Mouse (Mus musculus): ENCODE measurements around the gene Prox2. TPM values are rescaled to one million over a fixed set of nuclear protein-coding genes. Genes with fewer than 3 reads are reported as not detected.

The Prox2 gene
- polyA plus RNA-seq, 1 experiment: 38.3 TPM

DNA sequence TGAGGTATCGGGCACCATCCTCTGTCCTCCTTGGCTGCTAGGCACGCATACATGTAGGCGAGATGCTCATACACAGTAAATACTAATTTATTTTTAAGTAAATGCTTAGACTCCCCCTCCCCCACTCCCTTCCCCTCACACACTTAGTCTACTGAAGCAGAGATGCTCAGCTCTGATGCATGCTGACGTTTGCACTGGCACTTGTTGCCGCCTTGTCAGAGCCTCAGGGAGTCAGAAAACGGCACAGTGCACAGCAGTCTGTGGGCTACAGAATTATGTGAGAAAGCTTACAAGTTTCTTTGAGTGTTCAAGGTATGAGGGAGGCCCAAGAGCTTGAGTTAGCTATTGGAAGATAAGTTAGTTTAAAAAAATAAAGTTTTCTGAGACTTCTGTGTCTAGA, 20.8 kb upstream of the Prox2 start:
- Histone ChIP-seq H3K36me3 (ENCODE audit: control insufficient read depth, insufficient read depth, low read length) (peaks cover 6% of the 10 kb centered on the region), H3K4me3 (ENCODE audit: control insufficient read depth, low read depth, low read length) (no peak overlapping the region), H3K27me3 (ENCODE audit: control insufficient read depth, insufficient read depth, low read length) (no peaks in the 10 kb centered on the region), H3K4me1 (ENCODE audit: control insufficient read depth, insufficient read depth, low read length) (no peaks in the 10 kb centered on the region), H3K27ac (ENCODE audit: control insufficient read depth, insufficient read depth, low read depth, low read length) (no peak overlapping the region)
- TF ChIP-seq POLR2A (IDR thresholded peaks at IDR 0.05; ENCODE audit: control insufficient read depth, low read depth, low read length) (no peak), CTCF (IDR thresholded peaks at IDR 0.05; ENCODE audit: control insufficient read depth, insufficient read depth, insufficient replicate concordance, low read depth, low read length) (no peak)

DNA sequence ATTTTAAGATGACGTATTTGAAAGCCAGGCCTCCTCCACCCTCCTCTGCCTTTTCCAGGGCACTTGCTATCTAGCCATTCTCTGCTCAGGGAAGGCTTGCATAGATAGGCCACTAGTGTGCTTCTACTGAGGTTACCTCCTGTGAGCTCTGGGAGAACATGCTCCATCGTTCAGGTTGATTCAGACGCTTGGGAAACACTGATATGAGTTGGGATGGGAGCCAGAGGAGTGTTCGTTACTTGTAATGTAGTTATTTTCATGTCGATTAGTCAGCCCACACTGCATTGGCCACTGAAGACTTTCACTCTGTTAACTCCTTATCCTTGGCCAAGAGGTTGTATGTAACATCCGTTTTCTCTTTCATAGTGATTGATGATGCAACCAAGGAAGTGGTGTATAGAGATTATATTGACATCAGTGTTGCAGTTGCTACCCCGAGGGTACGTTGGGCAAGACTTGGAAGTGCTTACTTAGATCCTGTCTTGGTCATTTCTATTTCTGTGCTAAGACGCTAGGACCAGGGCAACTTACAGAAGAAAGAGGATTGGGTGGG, 18.9 kb upstream of the Prox2 start:
- TF ChIP-seq CTCF (IDR thresholded peaks at IDR 0.05; ENCODE audit: control insufficient read depth, insufficient read depth, insufficient replicate concordance, low read depth, low read length): no peak
- TF ChIP-seq POLR2A (IDR thresholded peaks at IDR 0.05; ENCODE audit: control insufficient read depth, low read depth, low read length): no peak
- Histone ChIP-seq H3K4me1 (ENCODE audit: control insufficient read depth, insufficient read depth, low read length) (no peaks in the 10 kb centered on the region), H3K27ac (ENCODE audit: control insufficient read depth, insufficient read depth, low read depth, low read length) (no peak overlapping the region), H3K36me3 (ENCODE audit: control insufficient read depth, insufficient read depth, low read length) (peaks cover 6% of the 10 kb centered on the region), H3K27me3 (ENCODE audit: control insufficient read depth, insufficient read depth, low read length) (no peaks in the 10 kb centered on the region), H3K4me3 (ENCODE audit: control insufficient read depth, low read depth, low read length) (no peak overlapping the region)

DNA sequence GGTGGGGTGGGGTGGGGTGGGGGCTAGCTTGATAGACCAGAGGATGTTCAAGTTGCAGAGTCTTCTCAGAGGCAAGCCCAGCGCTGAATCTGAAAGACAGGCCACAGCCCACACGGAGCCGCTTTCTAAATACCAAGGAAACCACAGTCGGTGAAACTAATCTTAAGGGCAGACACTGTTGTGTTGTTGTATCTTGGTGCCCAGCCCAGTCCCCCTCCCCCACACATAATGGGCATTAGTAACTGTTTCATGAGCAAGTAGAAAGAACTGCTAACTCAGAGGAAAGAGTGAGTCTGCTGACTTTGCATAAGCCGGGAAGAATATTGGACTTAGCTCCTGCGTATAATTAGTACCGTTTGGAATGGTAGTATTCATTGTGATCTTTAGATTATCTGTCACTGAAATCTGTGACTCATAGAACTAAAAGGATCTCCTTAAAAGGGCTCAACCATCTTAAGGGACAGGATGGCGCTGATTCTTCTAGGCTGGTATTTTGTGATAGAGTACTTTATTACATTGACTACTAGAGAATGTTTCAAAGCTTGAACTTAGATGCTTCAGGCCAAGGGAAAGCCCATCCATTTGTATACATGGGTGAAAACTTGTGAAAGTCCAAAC, 16.5 kb upstream of the Prox2 start:
- Histone ChIP-seq H3K36me3 (ENCODE audit: control insufficient read depth, insufficient read depth, low read length) (peaks cover 6% of the 10 kb centered on the region), H3K27ac (ENCODE audit: control insufficient read depth, insufficient read depth, low read depth, low read length) (no peak overlapping the region), H3K27me3 (ENCODE audit: control insufficient read depth, insufficient read depth, low read length) (no peaks in the 10 kb centered on the region), H3K4me3 (ENCODE audit: control insufficient read depth, low read depth, low read length) (no peak overlapping the region), H3K4me1 (ENCODE audit: control insufficient read depth, insufficient read depth, low read length) (no peaks in the 10 kb centered on the region)
- TF ChIP-seq POLR2A (IDR thresholded peaks at IDR 0.05; ENCODE audit: control insufficient read depth, low read depth, low read length) (no peak), CTCF (IDR thresholded peaks at IDR 0.05; ENCODE audit: control insufficient read depth, insufficient read depth, insufficient replicate concordance, low read depth, low read length) (no peak)

DNA sequence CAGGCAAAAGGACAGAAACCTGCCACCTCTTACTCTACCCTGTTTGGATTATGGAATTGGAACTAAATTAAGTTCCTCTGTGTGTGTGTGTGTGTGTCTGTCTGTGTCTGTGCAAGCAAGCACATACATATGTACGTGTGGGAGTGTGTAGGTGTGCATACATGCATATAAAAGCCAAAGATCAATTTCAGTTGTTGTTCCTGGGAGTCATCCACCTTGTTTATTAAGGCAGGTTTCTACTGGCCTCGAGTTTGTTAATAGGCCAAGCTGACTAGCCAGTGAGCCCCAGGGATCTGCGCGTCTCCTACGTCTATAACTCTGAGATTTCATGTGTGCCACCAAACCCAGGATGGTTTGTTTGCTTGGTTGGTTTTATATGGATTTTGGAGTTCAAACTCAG, 14.2 kb upstream of the Prox2 start:
- Histone ChIP-seq H3K36me3 (ENCODE audit: control insufficient read depth, insufficient read depth, low read length) (peaks cover 3% of the 10 kb centered on the region), H3K4me1 (ENCODE audit: control insufficient read depth, insufficient read depth, low read length) (no peaks in the 10 kb centered on the region), H3K27me3 (ENCODE audit: control insufficient read depth, insufficient read depth, low read length) (no peaks in the 10 kb centered on the region), H3K4me3 (ENCODE audit: control insufficient read depth, low read depth, low read length) (no peak overlapping the region), H3K27ac (ENCODE audit: control insufficient read depth, insufficient read depth, low read depth, low read length) (no peak overlapping the region)
- TF ChIP-seq CTCF (IDR thresholded peaks at IDR 0.05; ENCODE audit: control insufficient read depth, insufficient read depth, insufficient replicate concordance, low read depth, low read length): no peak
- TF ChIP-seq POLR2A (IDR thresholded peaks at IDR 0.05; ENCODE audit: control insufficient read depth, low read depth, low read length): no peak

DNA sequence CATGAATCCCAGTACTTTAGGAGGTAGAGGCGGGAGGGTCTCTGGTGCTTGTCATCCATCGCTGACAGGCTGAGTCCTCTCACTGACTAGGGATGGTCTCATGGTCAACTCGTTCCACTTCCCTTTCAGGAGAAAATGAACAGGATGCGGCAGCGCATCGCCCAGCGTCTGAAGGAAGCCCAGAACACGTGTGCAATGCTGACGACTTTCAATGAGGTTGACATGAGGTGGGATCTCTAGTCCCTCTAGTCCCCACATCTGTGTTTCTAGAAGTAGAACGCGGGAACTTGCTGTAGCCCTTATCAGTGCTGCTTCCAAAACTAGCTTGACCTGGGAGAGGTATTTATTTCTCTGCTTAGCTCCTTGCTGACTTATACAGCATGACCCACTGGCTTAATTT, 13.1 kb upstream of the Prox2 start:
- Histone ChIP-seq H3K4me1 (ENCODE audit: control insufficient read depth, insufficient read depth, low read length) (no peaks in the 10 kb centered on the region), H3K4me3 (ENCODE audit: control insufficient read depth, low read depth, low read length) (no peak overlapping the region), H3K27ac (ENCODE audit: control insufficient read depth, insufficient read depth, low read depth, low read length) (no peak overlapping the region), H3K36me3 (ENCODE audit: control insufficient read depth, insufficient read depth, low read length) (peaks cover 3% of the 10 kb centered on the region), H3K27me3 (ENCODE audit: control insufficient read depth, insufficient read depth, low read length) (no peaks in the 10 kb centered on the region)
- TF ChIP-seq POLR2A (IDR thresholded peaks at IDR 0.05; ENCODE audit: control insufficient read depth, low read depth, low read length): no peak
- no peak for TF ChIP-seq CTCF (IDR thresholded peaks at IDR 0.05; ENCODE audit: control insufficient read depth, insufficient read depth, insufficient replicate concordance, low read depth, low read length)

DNA sequence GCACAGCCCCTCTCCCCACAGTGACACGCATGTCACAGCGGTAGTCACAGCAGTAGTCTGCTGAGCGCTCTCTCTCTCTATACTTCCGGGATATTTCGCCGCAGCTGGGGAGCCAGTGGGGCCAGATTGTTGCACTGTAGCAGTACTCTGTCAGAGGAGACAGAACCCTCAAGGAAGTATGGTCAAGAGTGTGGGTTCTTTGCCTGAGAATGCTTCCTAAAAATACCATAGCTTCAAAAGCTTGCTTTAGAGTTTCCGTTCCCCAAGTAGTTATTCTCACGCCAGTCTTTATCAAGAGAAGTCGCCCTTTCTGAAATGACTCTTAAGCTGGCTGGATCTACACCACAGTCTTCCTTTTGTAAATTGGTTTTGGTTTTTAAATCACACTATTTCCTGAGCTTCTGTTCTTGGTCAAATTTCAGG, 12.6 kb upstream of the Prox2 start:
- no peak for TF ChIP-seq CTCF (IDR thresholded peaks at IDR 0.05; ENCODE audit: control insufficient read depth, insufficient read depth, insufficient replicate concordance, low read depth, low read length)
- TF ChIP-seq POLR2A (IDR thresholded peaks at IDR 0.05; ENCODE audit: control insufficient read depth, low read depth, low read length): no peak
- Histone ChIP-seq H3K4me1 (ENCODE audit: control insufficient read depth, insufficient read depth, low read length) (no peaks in the 10 kb centered on the region), H3K27ac (ENCODE audit: control insufficient read depth, insufficient read depth, low read depth, low read length) (no peak overlapping the region), H3K27me3 (ENCODE audit: control insufficient read depth, insufficient read depth, low read length) (no peaks in the 10 kb centered on the region), H3K4me3 (ENCODE audit: control insufficient read depth, low read depth, low read length) (no peak overlapping the region), H3K36me3 (ENCODE audit: control insufficient read depth, insufficient read depth, low read length) (peaks cover 3% of the 10 kb centered on the region)

DNA sequence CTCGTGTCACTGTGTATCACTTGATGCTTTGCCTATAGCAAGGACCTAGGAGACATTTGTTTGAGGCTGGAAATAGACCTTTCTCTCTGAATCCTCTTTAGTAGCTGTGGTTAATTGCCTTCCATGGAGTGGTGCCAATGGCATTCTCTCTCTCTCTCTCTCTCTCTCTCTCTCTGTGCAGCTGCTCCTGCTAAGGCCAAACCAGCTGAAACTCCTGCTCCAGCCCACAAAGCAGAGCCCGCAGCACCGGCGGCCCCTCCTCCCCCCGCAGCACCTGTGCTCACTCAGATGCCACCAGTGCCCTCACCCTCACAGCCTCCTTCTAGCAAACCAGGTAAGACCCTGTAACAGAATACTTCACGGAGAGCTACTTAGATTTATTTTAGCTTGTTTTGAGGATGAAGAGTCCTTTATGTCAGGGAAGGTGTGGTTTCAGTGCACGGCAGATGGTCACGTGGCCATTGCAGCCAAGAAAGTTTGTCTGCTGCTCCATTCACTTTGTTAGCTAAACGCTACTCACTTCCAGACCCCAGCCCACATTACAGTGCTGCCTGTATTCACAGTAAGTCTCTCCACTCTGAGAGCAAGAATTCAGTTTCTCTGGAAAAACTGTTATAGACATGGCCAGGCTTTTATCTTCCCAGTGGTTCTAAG, 11.4 kb upstream of the Prox2 start:
- Histone ChIP-seq H3K4me3 (ENCODE audit: control insufficient read depth, low read depth, low read length) (no peak overlapping the region), H3K27ac (ENCODE audit: control insufficient read depth, insufficient read depth, low read depth, low read length) (no peak overlapping the region), H3K36me3 (ENCODE audit: control insufficient read depth, insufficient read depth, low read length) (peaks cover 3% of the 10 kb centered on the region), H3K4me1 (ENCODE audit: control insufficient read depth, insufficient read depth, low read length) (no peaks in the 10 kb centered on the region), H3K27me3 (ENCODE audit: control insufficient read depth, insufficient read depth, low read length) (no peaks in the 10 kb centered on the region)
- no peak for TF ChIP-seq POLR2A (IDR thresholded peaks at IDR 0.05; ENCODE audit: control insufficient read depth, low read depth, low read length)

All from testis, adult 2 months (tissue).